Mouse (Mus musculus): ENCODE data around the gene Htr5a. TPM values are rescaled to one million over a fixed set of nuclear protein-coding genes. Genes with fewer than 3 reads are reported as not detected.

Htr5a gene
- polyA plus RNA-seq (2012; rRNA removed) = not detected in 2 replicates

GRCm38 (mm10) chr5:27841701-27842295 lies at the start of gene Htr5a:
Gene Htr5a, plus strand, starts transcription at chr5:27842149.
- DNase-seq (ENCODE audit: low read depth) = no peak

GRCm38 (mm10) chr5:27792173-27792470 lies 49.8 kb upstream of the Htr5a start:
- DNase-seq (ENCODE audit: low read depth) = no peak

- no peak for DNase-seq (ENCODE audit: low read depth)
Measured at GRCm38 (mm10) chr5:27792531-27793205, 49.3 kb upstream of the Htr5a start.

GRCm38 (mm10) chr5:27793923-27794322 lies 48.0 kb upstream of the Htr5a start:
- DNase-seq (ENCODE audit: low read depth) = no peak

- no peak for DNase-seq (ENCODE audit: low read depth)
Measured at GRCm38 (mm10) chr5:27814282-27814681, 27.7 kb upstream of the Htr5a start.

- DNase-seq (ENCODE audit: low read depth) = no peak
Measured at GRCm38 (mm10) chr5:27818840-27819672, 22.9 kb upstream of the Htr5a start.

- DNase-seq (ENCODE audit: low read depth) = no peak
Measured at GRCm38 (mm10) chr5:27821161-27821560, 20.8 kb upstream of the Htr5a start.

- DNase-seq (ENCODE audit: low read depth) = no peak
Measured at GRCm38 (mm10) chr5:27827971-27828370, 14.0 kb upstream of the Htr5a start.

GRCm38 (mm10) chr5:27835096-27835495 lies 6.9 kb upstream of the Htr5a start:
- no peak for DNase-seq (ENCODE audit: low read depth)

- DNase-seq (ENCODE audit: low read depth) = no peak
Measured at GRCm38 (mm10) chr5:27838061-27838460, 3.9 kb upstream of the Htr5a start.

- DNase-seq (ENCODE audit: low read depth) = no peak
Measured at GRCm38 (mm10) chr5:27842671-27843320, 847 bp downstream of the Htr5a start.

GRCm38 (mm10) chr5:27846979-27847378 lies 5.0 kb downstream of the Htr5a start:
- DNase-seq (ENCODE audit: low read depth) = no peak

- DNase-seq (ENCODE audit: low read depth) = no peak
Measured at GRCm38 (mm10) chr5:27854290-27854689, 12.3 kb downstream of the Htr5a start.

GRCm38 (mm10) chr5:27855726-27856125 lies 13.8 kb downstream of the Htr5a start:
- no peak for DNase-seq (ENCODE audit: low read depth)

- DNase-seq (ENCODE audit: low read depth) = no peak
Measured at GRCm38 (mm10) chr5:27873240-27874082, 31.5 kb downstream of the Htr5a start.

GRCm38 (mm10) chr5:27874211-27874610 lies 32.3 kb downstream of the Htr5a start:
- no peak for DNase-seq (ENCODE audit: low read depth)

- DNase-seq (ENCODE audit: low read depth) = no peak
Measured at GRCm38 (mm10) chr5:27875341-27876105, 33.6 kb downstream of the Htr5a start.

- DNase-seq (ENCODE audit: low read depth) = no peak
Measured at GRCm38 (mm10) chr5:27878356-27878755, 36.4 kb downstream of the Htr5a start.

GRCm38 (mm10) chr5:27879726-27880125 lies 37.8 kb downstream of the Htr5a start:
- DNase-seq (ENCODE audit: low read depth) = no peak

- no peak for DNase-seq (ENCODE audit: low read depth)
Measured at GRCm38 (mm10) chr5:27880329-27881036, 38.5 kb downstream of the Htr5a start.

Data from gonadal fat pad, adult 2 months (tissue).